Mouse (Mus musculus) C2C12 (cell line): ENCODE measurements at regions not wholly inside any gene's neighbourhood (a gene's known extent, or its start where the extent isn't known, plus 50 kb on each side); places are given as distances from the start of the nearest gene placed in this dataset.

Source experiments
- H3K27me3 ChIP-seq: one replicate; pipeline ENCODE4 v1.6.1; 2011; ENCODE audit not compliant: control insufficient read depth, insufficient read depth, insufficient read length
- H3K36me3 ChIP-seq: one replicate; pipeline ENCODE4 v1.6.1; 2011; ENCODE audit not compliant: control insufficient read depth, insufficient read depth
- H3K4me3 ChIP-seq: one replicate; pipeline ENCODE4 v1.5.1; 2011; ENCODE audit warnings: mild to moderate bottlenecking, control low read depth; ENCODE audit not compliant: poor library complexity, insufficient read depth, severe bottlenecking
- H3K79me2 ChIP-seq: one replicate; pipeline ENCODE4 v1.6.1; 2011; ENCODE audit not compliant: control insufficient read depth, insufficient read depth
- H3K79me3 ChIP-seq: one replicate; pipeline ENCODE4 v1.6.1; 2011; ENCODE audit warnings: low read depth, control low read depth
- H3ac ChIP-seq: one replicate; pipeline ENCODE3; 2011; ENCODE audit warnings: low read depth; ENCODE audit not compliant: control insufficient read depth, insufficient read length
- CEBPB ChIP-seq: IDR thresholded peaks from one replicate; pipeline ENCODE4 v1.6.1; 2011; ENCODE audit warnings: low read depth, mild to moderate bottlenecking, control low read depth, moderate library complexity
- CTCF ChIP-seq: IDR thresholded peaks from one replicate; pipeline ENCODE4 v1.5.1; 2011; ENCODE audit not compliant: control insufficient read depth, insufficient read depth, insufficient read length
- FOSL1 ChIP-seq: IDR thresholded peaks from one replicate; pipeline ENCODE4 v1.8.0; 2011; ENCODE audit warnings: mild to moderate bottlenecking, low read length; ENCODE audit not compliant: poor library complexity, insufficient read depth, severe bottlenecking
- MAX ChIP-seq: IDR thresholded peaks from one replicate; pipeline ENCODE4 v1.6.1; 2011; ENCODE audit warnings: mild to moderate bottlenecking, control low read depth
- MYOD1 ChIP-seq: IDR thresholded peaks from one replicate; pipeline ENCODE4 v1.6.1; 2011; ENCODE audit warnings: low read depth; ENCODE audit not compliant: control insufficient read depth, insufficient read length
- MYOG ChIP-seq: IDR thresholded peaks from one replicate; pipeline ENCODE4 v1.6.1; 2011; ENCODE audit not compliant: control insufficient read depth, insufficient read length; ENCODE audit errors: extremely low read depth
- USF1 ChIP-seq: IDR thresholded peaks from one replicate; pipeline ENCODE4 v1.6.1; 2011; ENCODE audit warnings: low read depth, mild to moderate bottlenecking, control low read depth, moderate library complexity

- no peak overlapping the region for H3K4me3 ChIP-seq
- no peak overlapping the region for H3ac ChIP-seq
- H3K79me3 ChIP-seq: no peaks in the 10 kb centered on the region
- no peaks in the 10 kb centered on the region for H3K79me2 ChIP-seq
- TF ChIP-seq MAX (no peak), MYOG (no peak), FOSL1 (no peak), MYOD1 (no peak), CTCF (no peak), CEBPB (no peak), USF1 (no peak)
- no peaks in the 10 kb centered on the region for H3K36me3 ChIP-seq
- no peaks in the 10 kb centered on the region for H3K27me3 ChIP-seq
Observed at GRCm38 (mm10) chr1:119167443-119167842, 114.0 kb upstream of the Gli2 start.

- Histone ChIP-seq H3K27me3 (no peaks in the 10 kb centered on the region), H3ac (no peak overlapping the region), H3K4me3 (no peak overlapping the region), H3K79me2 (no peaks in the 10 kb centered on the region), H3K79me3 (no peaks in the 10 kb centered on the region), H3K36me3 (no peaks in the 10 kb centered on the region)
- TF ChIP-seq USF1 (no peak), CTCF (no peak), MYOG (no peak), CEBPB (no peak), FOSL1 (no peak), MYOD1 (no peak), MAX (no peak)
Observed at GRCm38 (mm10) chr1:119166286-119166685, 112.9 kb upstream of the Gli2 start.

GRCm38 (mm10) chr1:119164811-119165210 lies 111.4 kb upstream of the Gli2 start:
- Histone ChIP-seq H3K79me2 (no peaks in the 10 kb centered on the region), H3K79me3 (no peaks in the 10 kb centered on the region), H3K27me3 (no peaks in the 10 kb centered on the region), H3K4me3 (no peak overlapping the region), H3ac (no peak overlapping the region), H3K36me3 (no peaks in the 10 kb centered on the region)
- no peak for TF ChIP-seq CTCF
- no peak for TF ChIP-seq USF1
- no peak for TF ChIP-seq MYOD1
- no peak for TF ChIP-seq FOSL1
- no peak for TF ChIP-seq CEBPB
- TF ChIP-seq MAX: no peak
- TF ChIP-seq MYOG: no peak

GRCm38 (mm10) chr1:119163846-119164245 lies 110.4 kb upstream of the Gli2 start:
- no peaks in the 10 kb centered on the region for H3K27me3 ChIP-seq
- no peaks in the 10 kb centered on the region for H3K79me3 ChIP-seq
- no peak overlapping the region for H3ac ChIP-seq
- no peaks in the 10 kb centered on the region for H3K36me3 ChIP-seq
- H3K79me2 ChIP-seq: no peaks in the 10 kb centered on the region
- H3K4me3 ChIP-seq: no peak overlapping the region
- TF ChIP-seq MYOD1: no peak
- no peak for TF ChIP-seq MYOG
- TF ChIP-seq CTCF: no peak
- TF ChIP-seq USF1: no peak
- TF ChIP-seq FOSL1: no peak
- TF ChIP-seq MAX: no peak
- TF ChIP-seq CEBPB: no peak

- Histone ChIP-seq H3ac (no peak overlapping the region), H3K27me3 (no peaks in the 10 kb centered on the region), H3K4me3 (no peak overlapping the region), H3K79me3 (no peaks in the 10 kb centered on the region), H3K36me3 (no peaks in the 10 kb centered on the region), H3K79me2 (no peaks in the 10 kb centered on the region)
- TF ChIP-seq FOSL1 (no peak), USF1 (no peak), MYOD1 (no peak), MYOG (no peak), CEBPB (no peak), CTCF (no peak), MAX (no peak)
Observed at GRCm38 (mm10) chr1:119163114-119163740, 109.8 kb upstream of the Gli2 start.

- Histone ChIP-seq H3K27me3 (no peaks in the 10 kb centered on the region), H3K4me3 (no peak overlapping the region), H3K36me3 (no peaks in the 10 kb centered on the region), H3K79me3 (no peaks in the 10 kb centered on the region), H3K79me2 (no peaks in the 10 kb centered on the region), H3ac (no peak overlapping the region)
- TF ChIP-seq CEBPB (no peak), FOSL1 (no peak)
Observed at GRCm38 (mm10) chr1:119161751-119162150, 108.3 kb upstream of the Gli2 start.
